Mouse (Mus musculus) testis, adult 2 months (tissue): ENCODE results near the gene Taldo1.

ENCODE experiments used
- CTCF ChIP-seq: fragments of 200-500 bp; IDR thresholded peaks from 2 replicates; pipeline ENCODE4 v1.5.1; 2012; ENCODE audit warnings: low read depth, mild to moderate bottlenecking, inconsistent platforms, low read length, moderate library complexity; ENCODE audit not compliant: control insufficient read depth, insufficient read depth, insufficient replicate concordance
- POLR2A ChIP-seq: fragments of 200-500 bp; IDR thresholded peaks from 2 replicates; pipeline ENCODE4 v1.6.1; 2012; ENCODE audit warnings: low read depth, mild to moderate bottlenecking, inconsistent platforms, low read length, moderate library complexity; ENCODE audit not compliant: control insufficient read depth

- TF ChIP-seq CTCF (no peak), POLR2A (no peak)
Observed at GRCm38 (mm10) chr7:141388487-141389109, 3.4 kb upstream of the Taldo1 start.
